Mouse (Mus musculus) E14TG2a.4 (cell line): Measurements from ENCODE around the gene Eaf2.

Source experiments
- CTCF ChIP-seq: conservative IDR thresholded peaks from 2 replicates; pipeline ENCODE4 v1.5.1; 2014; ENCODE audit warnings: low read length
- NANOG ChIP-seq: IDR thresholded peaks from 2 replicates; pipeline ENCODE4 v1.6.1; 2014; ENCODE audit warnings: borderline replicate concordance, low read length, mixed read lengths
- POU5F1 ChIP-seq: IDR thresholded peaks from 2 replicates; pipeline ENCODE4 v1.6.1; 2014; ENCODE audit warnings: low read length, borderline replicate concordance

GRCm38 (mm10) chr16:36918505-36918904 lies 43.7 kb upstream of the Eaf2 start:
- no peak for TF ChIP-seq CTCF
- no peak for TF ChIP-seq POU5F1
- no peak for TF ChIP-seq NANOG
